Mouse (Mus musculus) cerebellum, adult 8-10 months (tissue): ENCODE results near the gene Gm20481.
"Not testable (repeated sequence)": the region's sequence is repeated elsewhere in the genome, so short reads cannot be mapped to it uniquely, and the experiment has no call there.

Source experiments
- DNase-seq: peaks from one replicate; pipeline ENCODE4 v3.0.0; 2022

Gene Gm20481

DNA sequence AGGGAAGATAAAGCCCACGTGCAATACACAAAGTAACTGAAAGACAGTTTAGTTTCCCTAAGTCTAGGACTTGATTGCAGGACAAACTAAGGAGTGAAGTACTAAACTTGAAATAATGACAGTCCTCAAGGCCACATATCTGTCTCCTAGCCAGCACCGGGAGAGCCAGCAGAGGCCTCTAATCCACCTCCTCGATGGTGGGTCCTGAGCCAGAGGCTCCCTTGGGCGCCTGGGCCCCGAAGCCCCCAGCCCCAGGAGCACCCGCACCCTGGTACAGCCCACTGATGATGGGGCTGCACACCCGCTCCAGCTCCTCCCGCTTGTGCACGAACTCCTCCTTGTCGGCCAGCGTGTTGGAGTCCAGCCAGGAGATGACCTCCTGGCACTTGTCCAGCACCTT is at the start of gene Gm20481:
TSS of gene Gm20481 (plus strand) at position 91 of the 400 bp plus-strand sequence.
- not testable (repeated sequence) for DNase-seq

DNA sequence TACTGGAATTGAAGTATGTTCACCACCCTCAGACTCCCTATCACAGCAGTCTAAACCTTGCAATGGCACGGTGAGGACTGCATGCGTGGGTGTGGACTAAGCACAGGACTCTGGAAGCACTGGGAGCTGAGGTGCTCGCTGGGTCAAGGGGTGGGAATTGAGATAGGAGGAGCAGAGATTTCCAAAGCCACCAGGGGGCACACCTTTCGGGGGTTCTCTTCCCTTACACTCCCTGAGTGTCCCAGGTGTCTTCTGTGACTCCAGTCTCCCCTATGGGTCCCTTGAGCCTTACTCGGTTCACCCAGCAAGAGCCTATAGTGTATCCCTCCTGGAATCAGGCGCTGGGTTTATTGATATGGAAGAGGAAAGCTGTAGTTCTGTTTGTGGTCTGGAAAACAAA is 46.8 kb upstream of the Gm20481 start:
- no peak for DNase-seq

DNA sequence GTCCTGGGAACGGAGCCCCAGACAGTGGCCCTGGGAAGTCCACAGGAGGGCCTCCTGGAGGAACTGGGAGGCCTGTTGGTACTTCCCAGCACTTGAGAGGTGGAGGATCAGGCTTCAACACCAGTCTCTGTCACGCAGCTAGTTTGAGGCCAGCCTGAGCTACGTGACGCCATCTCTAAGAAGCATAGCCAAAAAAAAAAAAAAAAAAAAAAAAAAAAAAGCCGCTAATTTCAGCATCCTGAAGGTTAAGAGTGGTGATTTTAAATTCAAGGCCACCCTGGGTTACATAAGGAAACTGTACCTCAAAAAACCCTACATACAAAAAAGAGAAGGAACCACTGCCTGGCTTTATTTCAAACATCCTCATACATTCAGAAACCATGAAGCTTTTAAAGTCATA is 45.5 kb upstream of the Gm20481 start:
- no peak for DNase-seq

DNA sequence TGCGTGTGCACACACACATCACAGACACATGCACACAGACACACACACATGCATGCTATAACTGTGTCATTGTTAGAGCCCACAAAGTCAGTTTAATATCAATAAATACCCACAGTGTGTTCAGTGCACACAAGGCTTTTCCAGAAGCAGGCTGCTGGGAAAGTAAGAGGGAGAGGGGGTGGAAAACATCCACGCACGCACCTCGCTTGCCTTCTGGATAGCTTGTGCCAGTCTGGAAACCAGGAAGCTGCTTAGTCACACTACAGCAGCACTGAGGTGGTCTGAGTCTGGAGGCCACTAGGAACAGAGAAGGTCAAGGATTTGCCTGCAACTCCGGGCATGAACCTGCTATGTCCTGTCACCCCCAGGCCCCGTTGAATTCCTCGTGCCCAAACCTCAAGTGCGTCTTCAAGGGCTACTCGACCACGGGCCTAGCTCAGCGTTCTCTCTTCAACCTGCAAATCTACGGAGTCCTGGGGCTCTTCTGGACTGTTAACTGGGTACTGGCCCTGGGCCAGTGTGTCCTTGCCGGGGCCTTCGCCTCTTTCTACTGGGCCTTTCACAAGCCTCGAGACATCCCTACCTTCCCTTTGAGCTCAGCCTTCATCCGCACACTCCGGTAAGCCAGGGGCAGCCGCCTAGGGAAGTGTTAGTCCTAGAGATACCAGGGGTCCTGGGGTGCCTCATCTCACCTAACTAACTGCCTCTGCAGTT is 42.2 kb upstream of the Gm20481 start:
- no peak for DNase-seq

DNA sequence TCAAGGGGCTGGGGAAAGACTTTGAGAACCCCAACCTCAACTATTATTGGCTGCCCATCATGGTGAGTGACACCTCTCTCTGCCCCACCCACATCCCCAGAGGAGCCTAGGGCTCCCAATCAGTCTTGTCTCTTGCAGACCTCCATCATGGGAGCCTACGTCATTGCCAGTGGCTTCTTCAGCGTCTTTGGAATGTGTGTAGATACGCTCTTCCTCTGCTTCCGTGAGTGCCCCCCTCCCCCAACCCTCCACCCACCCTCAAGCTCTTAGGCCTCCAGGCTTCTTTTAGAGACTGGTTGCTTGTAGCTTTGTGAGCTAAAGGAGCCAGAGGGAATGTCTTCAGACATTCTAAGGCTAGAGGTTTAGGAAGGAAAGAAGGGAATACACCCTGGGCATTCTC is 40.9 kb upstream of the Gm20481 start:
- no peak for DNase-seq

DNA sequence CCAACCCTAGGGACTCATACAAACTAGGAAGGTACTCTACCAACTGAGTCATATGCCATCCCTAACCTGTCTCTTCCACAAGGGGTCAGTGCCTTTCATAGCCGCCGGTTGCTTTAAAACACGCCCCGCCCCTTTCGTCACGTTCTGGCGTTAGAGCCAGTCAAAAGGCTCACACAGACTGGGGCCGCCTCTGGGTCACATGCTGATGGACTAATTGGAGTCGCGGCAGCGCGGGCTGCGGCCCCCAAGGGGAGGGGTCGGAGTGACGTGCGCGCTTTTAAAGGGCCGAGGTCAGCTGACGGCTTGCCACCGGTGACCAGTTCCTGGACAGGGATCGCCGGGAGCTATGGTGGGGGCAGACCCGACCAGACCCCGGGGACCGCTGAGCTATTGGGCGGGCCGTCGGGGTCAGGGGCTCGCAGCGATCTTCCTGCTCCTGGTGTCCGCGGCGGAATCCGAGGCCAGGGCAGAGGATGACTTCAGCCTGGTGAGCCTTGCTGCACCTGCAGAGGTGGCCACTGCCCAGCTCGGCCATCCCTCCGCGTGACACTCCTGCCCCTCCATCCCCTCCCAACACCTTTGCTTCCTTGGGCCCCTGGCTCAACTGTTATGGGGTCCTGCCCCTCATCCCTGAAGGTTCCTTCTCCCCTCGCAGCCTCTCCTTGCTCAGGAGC is 38.5 kb upstream of the Gm20481 start, which contains the start of gene Neu1:
TSS of gene Neu1 (plus strand) at position 193 of the 674 bp plus-strand sequence.
- peak; percentile 98 for DNase-seq

DNA sequence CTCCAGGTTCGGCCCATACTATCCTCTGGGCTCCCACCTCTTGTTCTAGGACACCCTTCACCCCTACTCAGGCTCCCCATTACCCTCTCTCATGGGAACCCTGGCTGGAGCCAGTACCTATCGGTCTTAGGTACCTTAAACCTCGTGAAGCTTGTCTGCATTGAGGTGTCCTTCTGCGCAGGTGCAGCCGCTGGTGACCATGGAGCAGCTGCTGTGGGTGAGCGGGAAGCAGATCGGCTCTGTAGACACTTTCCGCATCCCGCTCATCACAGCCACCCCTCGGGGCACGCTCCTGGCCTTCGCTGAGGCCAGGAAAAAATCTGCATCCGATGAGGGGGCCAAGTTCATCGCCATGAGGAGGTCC is 38.0 kb upstream of the Gm20481 start:
- DNase-seq = peak; percentile 50

DNA sequence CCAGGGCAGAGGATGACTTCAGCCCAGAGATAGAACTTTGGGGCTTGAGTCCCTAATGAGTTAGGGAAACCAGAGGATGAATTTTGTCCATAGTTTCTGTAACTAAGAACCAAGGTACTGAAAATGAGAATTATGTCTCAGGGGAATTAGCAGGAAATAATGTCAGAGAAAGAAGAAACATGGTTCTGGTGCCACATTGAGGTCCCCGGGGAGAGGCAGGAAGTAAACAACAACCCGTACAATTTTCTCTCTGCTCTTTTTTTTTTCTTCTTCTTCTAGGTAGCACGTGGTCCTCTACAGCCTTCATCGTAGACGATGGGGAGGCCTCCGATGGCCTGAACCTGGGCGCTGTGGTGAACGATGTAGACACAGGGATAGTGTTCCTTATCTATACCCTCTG is 37.4 kb upstream of the Gm20481 start:
- no peak for DNase-seq

DNA sequence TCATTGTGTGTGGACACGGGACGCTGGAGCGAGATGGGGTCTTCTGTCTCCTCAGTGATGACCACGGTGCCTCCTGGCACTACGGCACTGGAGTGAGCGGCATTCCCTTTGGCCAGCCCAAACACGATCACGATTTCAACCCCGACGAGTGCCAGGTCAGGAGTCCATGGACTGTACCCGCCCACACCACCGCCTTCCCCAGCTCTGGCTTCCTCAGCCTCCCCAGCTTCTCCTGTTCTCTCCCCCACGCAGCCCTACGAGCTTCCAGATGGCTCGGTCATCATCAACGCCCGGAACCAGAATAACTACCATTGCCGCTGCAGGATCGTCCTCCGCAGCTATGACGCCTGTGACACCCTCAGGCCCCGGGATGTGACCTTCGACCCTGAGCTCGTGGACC is 35.7 kb upstream of the Gm20481 start:
- DNase-seq = no peak

DNA sequence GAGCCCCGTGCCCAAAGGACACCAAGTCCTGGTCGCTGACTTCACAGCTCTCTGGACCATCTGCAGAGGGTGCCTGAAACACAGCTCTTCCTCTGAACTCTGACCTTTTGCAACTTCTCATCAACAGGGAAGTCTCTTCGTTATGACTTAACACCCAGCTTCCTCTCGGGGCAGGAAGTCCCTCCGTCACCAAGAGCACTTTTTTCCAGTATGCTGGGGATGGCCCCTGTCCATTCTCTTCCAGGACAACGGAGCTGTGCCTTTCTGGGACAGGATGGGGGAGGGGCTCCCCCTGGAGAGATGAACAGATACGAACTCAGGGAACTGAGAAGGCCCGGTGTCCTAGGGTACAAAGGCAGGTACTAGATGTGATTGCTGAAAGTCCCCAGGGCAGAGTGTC is 34.9 kb upstream of the Gm20481 start:
- DNase-seq = no peak

DNA sequence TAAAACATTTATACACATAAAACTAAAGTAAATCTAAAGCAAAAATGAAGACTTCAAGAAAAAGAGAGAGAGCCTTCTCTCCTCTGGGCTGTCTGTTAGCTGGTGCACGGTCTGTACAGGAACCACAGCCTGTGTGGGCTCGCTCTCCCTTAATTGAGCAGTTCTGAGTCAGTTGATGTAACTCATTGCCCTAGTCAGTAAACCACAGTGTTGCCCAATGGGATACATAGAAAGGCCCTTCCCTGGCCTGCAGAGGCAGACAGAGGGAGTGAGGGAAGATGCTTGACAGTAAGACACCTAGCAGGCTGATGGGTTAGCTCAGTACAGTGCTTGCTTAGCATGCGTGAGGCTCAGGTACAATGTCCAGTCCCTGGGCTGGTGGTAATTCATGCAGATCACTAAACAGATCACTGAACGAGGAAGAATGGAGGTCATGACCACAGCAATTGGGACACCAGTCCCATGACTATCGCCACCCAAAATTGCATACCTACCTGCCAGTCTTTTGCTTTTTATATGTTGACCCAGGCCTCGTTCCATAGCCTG is 31.7 kb upstream of the Gm20481 start:
- DNase-seq = no peak

DNA sequence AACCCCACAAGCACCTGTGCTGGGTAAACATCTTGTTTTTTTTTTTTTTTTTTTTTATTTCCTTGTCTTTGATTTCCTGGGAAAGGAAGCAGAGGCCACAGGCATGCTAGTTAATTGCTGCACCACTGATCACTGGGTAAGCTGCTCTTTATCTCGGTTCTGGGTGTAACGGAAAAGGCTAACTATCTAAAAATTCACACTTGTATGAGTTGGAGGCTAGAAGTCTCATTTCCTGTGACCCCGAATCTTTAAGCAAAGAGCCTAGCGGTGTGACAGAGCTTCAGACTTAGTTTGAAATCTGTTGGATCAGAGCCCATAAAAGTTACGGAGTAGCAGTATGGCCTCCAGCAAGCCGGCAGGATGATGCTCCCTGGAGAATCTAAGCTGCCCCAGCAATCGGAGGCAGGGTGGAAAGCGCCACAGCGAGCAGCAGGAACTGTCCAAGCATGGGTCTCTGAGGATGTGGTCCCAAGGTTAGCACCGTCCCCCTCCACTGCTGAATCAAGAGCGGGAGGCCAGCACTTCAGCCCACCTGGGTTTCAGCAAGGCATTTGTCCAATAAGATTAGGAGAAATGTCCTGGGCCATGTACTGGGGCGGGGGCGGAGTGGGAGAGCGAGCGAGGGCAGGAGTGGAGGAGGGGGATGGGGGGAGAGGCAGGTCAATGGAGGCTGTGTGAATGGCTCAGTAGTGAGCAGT is 28.2 kb upstream of the Gm20481 start:
- DNase-seq = no peak

DNA sequence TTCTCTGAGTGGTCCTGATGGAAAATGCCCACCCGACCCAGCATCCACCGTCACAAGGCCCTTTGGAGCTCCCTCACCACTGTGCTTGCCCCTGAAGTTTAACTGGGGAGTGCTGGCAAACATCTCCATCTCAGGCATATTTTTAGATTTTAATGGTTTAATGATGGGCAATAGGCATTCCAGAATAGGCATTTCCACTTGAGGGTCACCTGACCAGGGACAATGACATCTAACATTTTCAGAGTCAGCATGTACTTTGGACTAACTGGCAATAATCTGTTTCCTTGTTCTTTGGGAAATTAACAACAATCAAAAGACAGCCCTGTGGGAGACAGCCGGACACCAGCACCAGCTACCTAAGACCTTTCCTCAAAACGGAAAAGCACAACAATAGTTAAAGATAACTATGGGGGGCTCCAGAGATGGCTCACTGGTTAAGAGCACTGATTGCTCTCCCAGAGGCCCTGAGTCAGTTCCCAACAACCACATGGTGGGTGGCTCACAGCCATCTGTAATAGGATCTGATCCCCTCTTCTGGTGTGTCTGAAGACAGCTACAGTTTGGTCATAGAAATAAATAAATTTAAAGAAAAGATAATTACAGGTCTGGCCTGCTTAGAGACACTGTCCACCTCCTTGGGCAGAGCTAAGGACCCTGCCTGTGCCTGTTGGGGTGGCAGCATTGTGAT is 26.4 kb upstream of the Gm20481 start:
- DNase-seq = no peak

DNA sequence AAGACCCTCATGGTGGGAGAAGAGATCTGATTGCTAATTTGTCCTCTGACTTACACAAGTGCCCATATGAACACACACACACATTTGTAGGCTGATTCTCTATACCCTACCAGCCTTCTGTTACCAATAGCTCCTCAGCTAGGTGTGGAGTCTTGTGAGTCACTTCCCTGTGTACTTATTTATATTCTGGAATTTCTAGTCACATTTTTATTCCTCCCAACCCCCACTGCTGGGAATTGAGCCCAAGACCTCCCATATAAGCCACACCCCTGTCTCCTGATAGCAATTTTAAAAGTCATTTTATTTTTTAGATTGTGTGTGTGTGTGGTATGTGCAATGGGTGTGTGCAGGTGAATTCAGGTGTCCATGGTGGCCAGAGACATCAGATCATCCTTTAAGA is 25.4 kb upstream of the Gm20481 start:
- no peak for DNase-seq

DNA sequence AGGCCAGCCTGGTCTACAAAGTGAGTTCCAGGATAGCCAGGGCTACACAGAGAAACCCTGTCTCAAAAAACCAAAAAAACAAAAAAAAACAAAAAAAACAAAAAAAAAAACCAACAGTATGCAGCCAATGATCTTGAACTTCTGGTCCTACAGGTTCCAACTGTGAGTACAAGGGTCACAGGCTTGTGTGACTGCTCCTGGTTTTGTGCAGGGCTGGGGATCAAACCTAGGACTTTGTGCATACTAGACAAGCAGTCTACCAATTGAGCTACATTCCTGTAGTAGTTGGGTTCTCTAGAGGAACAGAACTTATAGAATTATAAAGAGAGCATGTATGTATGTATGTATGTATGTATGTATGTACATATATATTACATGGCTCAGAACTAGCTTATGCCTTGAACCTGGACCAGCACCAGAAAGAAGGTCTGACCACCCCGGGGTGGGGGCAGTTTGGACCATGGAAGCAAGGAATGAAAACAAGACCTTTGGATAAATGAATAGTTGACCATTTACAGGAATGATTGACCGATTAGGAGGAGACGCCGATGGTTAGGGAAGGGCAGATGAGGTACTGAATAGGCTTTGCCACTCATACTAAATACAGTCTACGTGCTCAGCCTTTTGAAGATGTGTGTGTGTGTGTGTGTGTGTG is 23.1 kb upstream of the Gm20481 start:
- no peak for DNase-seq

DNA sequence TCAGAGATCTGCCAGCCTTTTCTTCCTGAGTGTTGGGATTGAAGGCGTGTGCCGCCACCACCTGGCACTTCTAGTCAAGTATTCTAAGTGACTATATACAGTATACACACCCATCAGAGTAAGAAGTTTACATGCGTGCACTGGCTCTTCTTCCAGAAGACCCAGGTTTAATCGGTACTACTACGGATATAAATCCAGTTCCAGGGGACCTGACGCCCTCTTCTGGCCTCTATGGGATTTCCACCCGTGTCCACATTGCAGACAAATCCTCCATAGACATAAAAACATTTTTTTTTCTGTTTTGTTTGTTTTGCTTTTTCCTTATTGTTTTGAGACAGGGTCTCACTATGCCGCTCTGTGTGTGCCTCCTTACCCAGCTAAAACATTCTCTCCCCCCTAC is 22.1 kb upstream of the Gm20481 start:
- DNase-seq = no peak

DNA sequence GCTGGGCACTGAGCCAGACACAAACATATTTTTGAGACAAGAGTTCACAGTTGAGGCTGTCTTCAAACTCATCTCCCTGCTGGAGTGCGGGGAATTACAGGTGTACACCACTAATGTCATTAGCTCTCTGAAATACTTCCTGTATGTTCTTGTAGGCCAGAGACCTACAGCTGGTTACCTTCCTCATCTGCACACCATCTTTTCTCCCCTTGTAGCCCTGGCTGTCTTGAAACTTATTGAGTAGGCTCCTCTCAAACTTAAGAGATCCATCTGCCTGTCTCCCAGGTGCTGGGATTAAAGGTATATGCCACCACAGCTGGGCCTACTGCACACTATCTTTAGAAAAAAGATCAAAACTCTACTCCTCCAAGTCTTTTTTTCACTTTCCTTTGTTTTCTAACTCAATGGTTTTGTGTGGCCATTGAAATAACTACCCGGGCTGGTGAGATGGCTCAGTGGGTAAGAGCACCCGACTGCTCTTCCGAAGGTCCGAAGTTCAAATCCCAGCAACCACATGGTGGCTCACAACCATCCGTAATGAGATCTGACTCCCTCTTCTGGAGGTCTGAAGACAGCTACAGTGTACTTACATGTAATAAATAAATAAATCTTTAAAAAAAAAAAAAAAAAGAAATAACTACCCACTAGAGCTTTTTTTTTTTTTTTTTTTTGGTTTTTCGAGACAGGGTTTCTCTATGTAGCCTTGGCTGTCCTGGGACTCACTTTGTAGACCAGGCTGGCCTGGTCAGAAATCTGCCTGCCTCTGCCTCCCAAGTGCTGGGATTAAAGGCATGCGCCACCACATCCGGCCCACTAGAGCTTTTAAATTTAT is 20.8 kb upstream of the Gm20481 start:
- DNase-seq = not testable (repeated sequence)

DNA sequence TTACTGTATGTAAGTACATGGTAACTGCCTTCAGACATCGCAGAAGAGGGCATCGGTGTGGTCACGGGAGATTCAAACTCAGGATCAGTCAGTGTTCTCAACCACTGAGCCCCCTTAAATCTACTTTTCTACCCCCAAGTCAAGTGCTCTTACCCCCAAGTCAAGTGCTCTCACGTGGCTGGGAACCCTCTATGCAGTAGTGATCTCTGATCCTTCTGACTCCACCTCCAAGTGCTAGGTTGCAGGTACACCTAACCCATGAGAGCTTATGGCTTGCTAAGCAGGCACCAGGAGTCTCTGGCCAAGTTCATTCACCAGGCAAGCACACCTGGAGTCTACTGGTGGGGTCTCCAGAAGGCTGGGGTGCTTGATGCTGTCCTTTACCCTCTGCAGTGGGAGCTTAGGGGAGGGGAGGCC is 20.2 kb upstream of the Gm20481 start:
- no peak for DNase-seq

DNA sequence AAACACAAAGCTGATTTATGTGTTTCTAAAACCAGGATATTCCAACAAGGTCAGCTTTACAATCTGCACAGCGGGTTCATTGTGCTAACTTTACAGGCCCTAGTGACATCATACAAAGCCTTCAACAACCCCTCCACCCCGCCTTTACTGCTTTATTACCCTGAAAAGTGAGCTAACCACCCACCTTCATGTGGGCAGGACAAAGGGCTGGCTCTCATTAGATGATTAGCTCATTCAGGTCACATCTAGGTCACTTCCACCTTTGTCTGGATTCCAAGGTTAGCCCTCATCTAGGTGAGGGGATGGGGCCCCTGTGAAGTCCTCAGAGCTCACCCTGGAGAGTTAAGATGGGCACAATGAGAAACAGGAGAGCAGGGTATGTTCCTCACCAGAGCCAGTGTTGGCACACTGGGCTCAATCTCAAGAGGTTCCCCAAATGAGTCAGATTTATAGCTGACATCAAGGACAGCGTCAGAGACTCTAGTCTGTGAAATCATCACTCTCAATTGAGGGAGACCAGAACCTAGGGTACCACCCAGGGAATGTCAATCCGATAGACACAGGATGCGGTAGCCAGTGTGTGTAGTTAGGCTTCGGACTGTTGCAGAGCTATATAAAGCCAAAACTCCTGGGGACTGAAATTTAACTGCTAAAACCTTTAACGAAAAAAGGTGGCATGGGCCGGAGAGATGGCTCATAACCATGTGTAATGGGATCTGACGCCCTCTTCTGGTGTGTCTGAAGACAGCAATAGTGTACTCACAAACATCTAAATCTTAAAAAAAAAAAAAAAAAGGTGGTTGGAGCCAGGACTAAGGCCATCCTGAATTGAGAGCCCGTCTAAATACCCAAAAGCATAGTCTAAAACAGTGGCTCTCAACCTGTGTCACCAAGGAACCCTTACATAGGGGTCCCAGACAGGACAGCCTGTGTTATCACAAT is 18.9 kb upstream of the Gm20481 start:
- no peak for DNase-seq

DNA sequence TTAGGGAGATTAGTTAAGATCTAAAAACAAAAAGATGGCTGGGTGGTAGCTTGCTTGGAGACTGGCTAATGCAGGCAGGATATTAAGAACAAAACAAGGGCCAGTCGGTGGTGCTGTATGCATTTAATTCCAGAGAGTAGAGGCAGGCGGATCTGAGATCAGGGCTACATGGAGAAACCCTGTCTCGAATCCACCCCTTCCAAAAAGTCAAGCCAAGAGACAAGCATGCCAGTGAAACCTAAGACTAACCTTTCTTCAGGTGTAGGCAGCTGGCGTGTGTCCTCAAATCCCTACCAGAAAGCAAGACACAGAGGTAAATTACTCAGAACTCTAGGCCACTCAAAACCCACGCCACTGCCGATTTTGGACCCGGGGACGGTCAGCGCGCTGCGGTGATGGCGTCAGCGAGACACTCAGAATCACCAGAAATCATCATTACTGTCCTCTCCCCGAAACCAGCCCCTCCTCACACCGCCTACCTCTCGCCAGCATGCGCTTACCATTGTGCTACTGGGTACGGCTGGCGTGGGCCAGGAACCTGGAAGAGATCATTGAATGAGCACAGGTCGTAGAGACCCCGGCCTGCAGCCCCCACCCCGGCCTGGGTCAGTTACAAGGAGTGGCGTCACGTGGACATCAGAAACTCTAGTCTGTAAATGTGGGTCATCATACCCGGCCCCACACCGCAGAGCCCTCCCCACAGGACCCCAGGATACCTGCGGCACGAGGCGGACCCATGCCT is 17.9 kb upstream of the Gm20481 start:
- peak; percentile 47 for DNase-seq
